Mouse (Mus musculus): ENCODE measurements at regions not wholly inside any gene's neighbourhood (a gene's known extent, or its start where the extent isn't known, plus 50 kb on each side); places are given as distances from the start of the nearest gene placed in this dataset.

GRCm38 (mm10) chr8:125367374-125367773, 202.2 kb downstream of the Sipa1l2 start:
- no peak for DNase-seq (ENCODE audit: low spot score)

GRCm38 (mm10) chr8:125365004-125365403, 204.6 kb downstream of the Sipa1l2 start:
- no peak for DNase-seq (ENCODE audit: low spot score)

- no peak for DNase-seq (ENCODE audit: low spot score)
Measured at GRCm38 (mm10) chr8:125359456-125359855, 210.2 kb downstream of the Sipa1l2 start.

GRCm38 (mm10) chr8:125357759-125358158, 211.8 kb downstream of the Sipa1l2 start:
- no peak for DNase-seq (ENCODE audit: low spot score)

GRCm38 (mm10) chr8:125355059-125355509, 214.5 kb downstream of the Sipa1l2 start:
- DNase-seq (ENCODE audit: low spot score): no peak

- DNase-seq (ENCODE audit: low spot score): no peak
Measured at GRCm38 (mm10) chr8:125352276-125352675, 217.3 kb downstream of the Sipa1l2 start.

- no peak for DNase-seq (ENCODE audit: low spot score)
Measured at GRCm38 (mm10) chr8:125351486-125352032, 218.0 kb downstream of the Sipa1l2 start.

GRCm38 (mm10) chr8:125349290-125350025, 220.2 kb downstream of the Sipa1l2 start:
- peak; percentile 76 for DNase-seq (ENCODE audit: low spot score)

GRCm38 (mm10) chr8:125346182-125346581, 223.4 kb downstream of the Sipa1l2 start:
- DNase-seq (ENCODE audit: low spot score): no peak

- no peak for DNase-seq (ENCODE audit: low spot score)
Measured at GRCm38 (mm10) chr8:125345571-125345970, 224.0 kb downstream of the Sipa1l2 start.

- DNase-seq (ENCODE audit: low spot score): no peak
Measured at GRCm38 (mm10) chr8:125343867-125344266, 225.7 kb downstream of the Sipa1l2 start.

- DNase-seq (ENCODE audit: low spot score): no peak
Measured at GRCm38 (mm10) chr8:125342521-125342920, 227.1 kb downstream of the Sipa1l2 start.

GRCm38 (mm10) chr8:125341606-125342005, 228.0 kb downstream of the Sipa1l2 start:
- DNase-seq (ENCODE audit: low spot score): no peak

- DNase-seq (ENCODE audit: low spot score): no peak
Measured at GRCm38 (mm10) chr8:125338222-125338621, 231.4 kb downstream of the Sipa1l2 start.

GRCm38 (mm10) chr8:125337444-125338077, 232.0 kb downstream of the Sipa1l2 start:
- DNase-seq (ENCODE audit: low spot score): no peak

GRCm38 (mm10) chr8:125336799-125337198, 232.8 kb downstream of the Sipa1l2 start:
- no peak for DNase-seq (ENCODE audit: low spot score)

- no peak for DNase-seq (ENCODE audit: low spot score)
Measured at GRCm38 (mm10) chr8:125335575-125336370, 233.8 kb downstream of the Sipa1l2 start.

- DNase-seq (ENCODE audit: low spot score): no peak
Measured at GRCm38 (mm10) chr8:125335171-125335570, 234.4 kb downstream of the Sipa1l2 start.

- DNase-seq (ENCODE audit: low spot score): no peak
Measured at GRCm38 (mm10) chr8:125330638-125331037, 239.0 kb downstream of the Sipa1l2 start.

GRCm38 (mm10) chr8:125328650-125329049, 241.0 kb downstream of the Sipa1l2 start:
- peak; percentile 22 for DNase-seq (ENCODE audit: low spot score)

- no peak for DNase-seq (ENCODE audit: low spot score)
Measured at GRCm38 (mm10) chr8:125327551-125328262, 241.9 kb downstream of the Sipa1l2 start.

Measured in gastrocnemius, adult 18-20 months (tissue).